Mouse (Mus musculus) adrenal gland, postnatal 10 days (tissue): ENCODE measurements around the gene Wdr45. TPM values are rescaled to one million over a fixed set of nuclear protein-coding genes. Genes with fewer than 3 reads are reported as not detected.

Experiments used
- DNase-seq: peaks from one replicate; pipeline ENCODE4 v3.0.0; 2021; ENCODE audit warnings: mixed read lengths
- total RNA-seq, 2 experiments: library from RNA; stranded (reverse); gene quantifications; 2 replicates each; pipeline ENCODE4 v1.2.3; 2021

The Wdr45 gene
- total RNA-seq, 2 experiments from 2014 or later, result 57.2 to 57.5 TPM

DNA sequence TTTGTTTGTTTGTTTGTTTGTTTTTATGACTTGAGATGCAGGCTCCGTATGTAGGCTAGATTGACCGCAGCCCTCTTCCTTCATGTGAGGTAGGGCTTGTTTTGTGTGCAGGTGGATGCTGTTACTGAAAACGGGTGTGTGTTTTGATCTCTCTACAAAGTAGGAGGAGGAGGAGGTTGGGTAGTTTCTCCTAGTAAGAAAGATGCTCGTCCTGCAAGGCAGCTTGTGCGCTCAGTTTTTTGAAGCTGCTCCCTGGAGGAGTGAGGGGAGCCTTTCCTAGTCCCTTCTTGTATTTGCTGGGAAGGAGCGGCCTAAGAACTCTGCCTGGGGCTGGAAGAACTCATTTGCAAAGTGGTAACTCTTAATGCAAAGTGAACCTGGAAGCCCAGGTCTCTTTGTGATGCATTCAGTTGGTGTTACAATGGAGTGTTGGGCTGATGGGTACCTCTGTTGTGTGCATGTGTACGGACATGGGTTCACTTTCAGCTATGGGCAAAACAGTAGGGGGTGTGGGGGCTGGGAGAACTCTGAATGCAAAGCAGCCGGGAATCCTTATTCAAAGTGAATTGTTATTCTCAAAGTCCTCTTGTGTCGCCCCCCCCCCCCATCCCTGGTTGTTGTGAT, 50.6 kb downstream of the Wdr45 start:
- no peak for DNase-seq

DNA sequence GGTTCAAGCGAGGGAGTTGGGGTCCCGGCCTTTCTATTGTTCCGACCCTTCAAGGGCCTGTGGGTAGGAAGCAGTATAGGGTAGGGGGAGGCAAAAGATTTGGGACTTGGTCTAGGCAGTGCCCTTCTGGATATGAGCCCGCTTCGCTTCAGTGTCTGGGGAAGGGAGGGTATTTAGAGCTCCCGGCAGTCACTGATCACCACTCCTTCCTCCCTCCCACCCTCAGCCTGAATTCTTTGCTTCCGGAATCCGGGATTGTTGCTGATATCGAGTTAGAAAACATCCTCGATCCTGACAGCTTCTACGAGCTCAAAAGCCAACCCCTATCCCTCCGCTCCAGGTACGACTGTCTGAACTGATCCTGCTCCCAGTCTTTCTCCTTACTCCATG, 51.1 kb downstream of the Wdr45 start:
- DNase-seq, result no peak

DNA sequence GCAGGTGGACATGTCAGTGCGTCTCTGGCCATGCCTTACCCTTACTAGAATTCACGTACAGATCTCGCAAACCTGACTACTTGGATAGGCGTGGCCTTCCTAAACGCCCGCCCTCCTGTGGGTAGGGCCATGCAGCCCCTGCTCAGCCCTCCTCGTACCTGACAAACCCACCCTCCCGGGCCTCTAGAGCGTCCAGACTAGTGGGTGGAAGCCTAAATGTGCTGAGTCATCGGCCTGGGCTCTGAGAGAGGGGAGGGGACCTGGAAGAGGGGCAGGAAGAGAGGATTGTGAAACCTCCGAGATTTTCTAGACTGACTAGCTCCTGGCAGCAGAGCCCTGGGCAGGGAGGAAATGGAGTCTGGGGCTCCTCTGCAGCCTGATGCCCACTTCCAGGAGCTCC, 51.6 kb downstream of the Wdr45 start:
- DNase-seq, result peak; percentile 66

DNA sequence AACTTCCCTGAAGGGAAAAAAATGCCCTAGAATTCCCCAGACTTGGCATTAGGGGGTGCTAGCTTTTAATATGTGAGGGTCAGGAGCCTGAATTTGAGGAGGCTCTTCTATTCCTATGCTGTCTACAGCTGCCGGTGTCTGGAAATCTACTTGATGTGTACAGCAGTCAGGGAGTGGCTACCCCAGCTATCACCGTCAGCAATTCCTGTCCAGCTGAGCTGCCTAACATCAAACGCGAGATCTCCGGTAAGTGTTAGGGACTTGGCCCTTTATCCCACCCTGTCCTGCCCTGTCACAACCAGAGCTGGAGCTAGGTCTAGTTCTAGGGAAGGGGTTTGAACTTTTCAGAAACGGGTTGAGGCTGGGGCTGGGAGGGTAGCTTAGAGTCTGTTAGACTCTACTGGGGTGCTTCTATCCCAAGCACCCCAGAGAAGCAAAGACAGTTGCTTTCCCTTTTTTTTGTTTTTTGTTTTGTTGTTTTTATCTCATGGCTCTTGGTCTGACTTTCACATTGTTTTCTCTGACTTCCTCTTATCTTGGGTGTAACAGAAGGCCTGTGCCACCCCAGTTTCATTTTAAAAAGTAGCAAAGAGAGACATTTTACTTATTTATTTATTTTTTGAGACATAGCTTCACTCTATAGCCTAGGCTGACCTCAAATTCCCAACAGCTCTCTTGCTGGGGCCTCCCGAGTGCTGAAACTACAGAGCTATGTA, 55.3 kb downstream of the Wdr45 start:
- no peak for DNase-seq

DNA sequence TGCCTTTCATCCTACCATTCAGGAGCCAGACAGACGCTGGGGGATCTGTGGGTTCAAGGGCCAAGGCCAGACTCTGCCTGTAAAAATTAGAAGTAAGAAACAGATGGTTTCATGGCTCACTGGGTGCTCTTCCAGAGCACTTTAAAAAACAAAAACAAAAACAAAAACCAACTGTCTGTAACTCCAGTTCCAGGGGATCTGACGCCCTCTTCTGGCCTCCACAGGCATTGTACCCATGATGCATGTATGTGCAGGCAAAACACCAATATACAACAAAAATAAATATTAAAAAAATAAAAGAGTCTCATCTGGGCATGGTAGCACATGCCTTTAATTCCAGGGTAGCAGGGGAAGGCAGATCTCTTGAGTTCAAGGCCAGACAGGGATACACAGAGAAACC, 58.6 kb downstream of the Wdr45 start:
- no peak for DNase-seq

DNA sequence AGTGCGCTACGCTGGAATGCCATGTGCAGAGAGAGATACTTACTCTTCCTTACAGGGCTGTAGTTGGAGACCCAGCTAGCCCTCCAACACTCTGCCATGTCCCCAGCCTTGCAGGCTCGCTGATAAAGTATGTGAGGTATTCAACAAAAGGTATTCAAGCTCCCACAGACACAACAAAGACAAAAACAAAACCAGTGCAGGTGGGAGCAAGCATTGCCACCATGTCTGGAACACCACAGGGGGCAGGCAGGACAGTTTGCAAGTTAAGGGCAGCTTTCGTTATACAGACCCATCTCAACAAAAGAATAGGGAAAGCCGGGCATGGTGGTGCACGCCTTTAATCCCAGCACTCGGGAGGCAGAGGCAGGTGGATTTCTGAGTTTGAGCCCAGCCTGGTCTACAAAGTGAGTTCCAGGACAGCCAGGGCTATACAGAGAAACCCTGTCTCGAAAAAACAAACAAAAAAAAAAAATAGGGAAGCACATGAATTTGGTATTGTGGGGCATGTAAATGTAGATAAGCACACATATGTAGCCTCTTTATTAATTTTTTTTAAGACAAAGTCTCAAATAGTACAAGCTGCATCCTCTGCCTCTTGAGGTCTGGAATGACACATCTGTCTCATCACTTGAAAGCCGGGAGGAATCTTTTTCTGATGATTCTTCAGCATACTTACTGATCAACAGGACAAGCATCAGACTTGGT, 61.5 kb downstream of the Wdr45 start:
- DNase-seq, result no peak

DNA sequence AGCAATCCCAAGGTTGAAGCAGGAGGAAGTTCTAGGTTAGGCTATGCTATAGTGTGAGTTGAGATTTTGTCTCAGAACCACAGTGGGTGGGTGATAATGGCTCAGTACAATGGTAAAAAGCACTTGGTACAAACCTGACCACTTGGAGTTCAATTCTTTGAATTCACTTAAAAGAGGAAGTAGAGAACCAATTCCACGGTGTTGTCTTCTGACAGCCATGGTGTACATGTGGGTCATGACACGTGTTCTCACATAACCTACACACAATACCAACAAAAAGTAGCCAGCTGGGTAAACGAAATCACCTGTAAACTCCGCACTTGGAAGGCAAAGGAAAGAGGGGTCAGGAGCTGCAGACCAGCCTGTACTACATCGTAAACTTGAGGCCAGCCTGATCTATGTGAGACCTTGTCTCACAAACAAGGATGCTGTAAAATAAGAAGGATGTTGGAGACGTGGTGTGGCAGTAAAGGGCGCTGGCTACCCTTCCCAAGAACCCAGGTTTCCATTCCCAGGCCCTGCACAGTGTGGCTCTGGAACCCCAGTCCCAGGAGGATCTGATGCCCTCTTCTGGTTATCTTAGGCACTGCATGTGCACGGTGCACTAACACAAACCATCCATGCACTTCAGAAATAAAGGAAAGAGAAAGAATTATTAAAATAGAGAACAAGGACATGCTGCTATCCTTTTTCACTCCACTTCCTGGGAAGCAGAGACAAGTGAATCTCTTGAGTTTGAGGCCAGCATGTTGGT, 62.4 kb downstream of the Wdr45 start:
- peak; percentile 71 for DNase-seq

Other genes with a start within 250 kb of the Wdr45 start
- under 1 TPM; 0.30 to 0.45 TPM for gene Foxp3, start 140.7 kb upstream of the Wdr45 start, total RNA-seq
- 1 to 10 TPM; 3.2 to 3.5 TPM for gene Ppp1r3f, start 140.1 kb upstream of the Wdr45 start, total RNA-seq
- gene Ccdc22, start 108.8 kb upstream of the Wdr45 start, total RNA-seq, result 10 to 100 TPM; 17.8 to 20.1 TPM
- gene Cacna1f, start 107.2 kb upstream of the Wdr45 start, total RNA-seq, result not detected
- 10 to 100 TPM; 44.4 to 58.6 TPM for gene Syp, start 75.9 kb upstream of the Wdr45 start, total RNA-seq
- 10 to 100 TPM in 1 of 2 experiments, 1 to 10 TPM in 1; 9.2 to 18.0 TPM for gene Prickle3, start 57.1 kb upstream of the Wdr45 start, total RNA-seq
- gene Plp2, start 42.9 kb upstream of the Wdr45 start, total RNA-seq, result 10 to 100 TPM; 71.5 to 72.6 TPM
- 1 to 10 TPM; 5.3 to 5.8 TPM for gene Magix, start 33.1 kb upstream of the Wdr45 start, total RNA-seq
- 10 to 100 TPM; 38.0 to 40.1 TPM for gene Gpkow, start 17.2 kb upstream of the Wdr45 start, total RNA-seq
- not detected for gene Gm45208, start 7.9 kb downstream of the Wdr45 start, total RNA-seq
- gene Praf2, start 14.1 kb downstream of the Wdr45 start, total RNA-seq, result 10 to 100 TPM; 12.3 to 13.9 TPM
- 1 to 10 TPM; 5.2 to 6.9 TPM for gene Ccdc120, start 36.6 kb downstream of the Wdr45 start, total RNA-seq
- gene Tfe3, start 48.2 kb downstream of the Wdr45 start, total RNA-seq, result 10 to 100 TPM; 35.7 to 39.3 TPM
- gene Gripap1, start 75.4 kb downstream of the Wdr45 start, total RNA-seq, result 10 to 100 TPM; 34.2 to 48.2 TPM
- gene Kcnd1, start 108.0 kb downstream of the Wdr45 start, total RNA-seq, result 1 to 10 TPM; 1.2 to 2.1 TPM
- gene Otud5, start 127.0 kb downstream of the Wdr45 start, total RNA-seq, result 10 to 100 TPM; 49.6 to 54.7 TPM
- gene Pim2, start 163.9 kb downstream of the Wdr45 start, total RNA-seq, result 1 to 10 TPM; 6.2 to 9.2 TPM
- 10 to 100 TPM; 23.2 to 27.0 TPM for gene Slc35a2, start 169.7 kb downstream of the Wdr45 start, total RNA-seq
- gene Pqbp1, start 184.9 kb downstream of the Wdr45 start, total RNA-seq, result 10 to 100 TPM; 66.3 to 79.2 TPM
- 10 to 100 TPM; 88.3 to 94.3 TPM for gene Timm17b, start 185.0 kb downstream of the Wdr45 start, total RNA-seq
- not detected for gene Gm10491, start 193.5 kb downstream of the Wdr45 start, total RNA-seq
- gene Gm10490, start 195.2 kb downstream of the Wdr45 start, total RNA-seq, result not detected
- gene Pcsk1n, start 205.5 kb downstream of the Wdr45 start, total RNA-seq, result 10 to 100 TPM; 37.3 to 41.2 TPM
- gene Eras, start 214.3 kb downstream of the Wdr45 start, total RNA-seq, result not detected
- gene Hdac6, start 233.6 kb downstream of the Wdr45 start, total RNA-seq, result 10 to 100 TPM; 17.9 to 19.2 TPM